Mouse (Mus musculus): ENCODE results near the gene Jak2. TPM values are rescaled to one million over a fixed set of nuclear protein-coding genes. Genes with fewer than 3 reads are reported as not detected.

Jak2 gene
- total RNA-seq (2023): 10 to 100 TPM; 65.5 to 66.0 TPM

GRCm38 (mm10) chr19:29251191-29251957 is at the start of gene Jak2:
Gene Jak2 (plus strand): TSS chr19:29251828.

GRCm38 (mm10) chr19:29325053-29325851 is 73.6 kb downstream of the Jak2 start, which contains the start of gene Insl6:
Gene Insl6 (minus strand): TSS chr19:29325356.

GRCm38 (mm10) chr19:29334068-29334745 is 82.6 kb downstream of the Jak2 start, which contains the start of gene Rln1:
Gene Rln1 (minus strand): TSS chr19:29334670.

Other genes starting within 250 kb of the Jak2 start
- 10 to 100 TPM; 18.7 to 24.1 TPM for gene Ak3, start 203.9 kb upstream of the Jak2 start, total RNA-seq (2023)
- gene Rcl1, start 150.5 kb upstream of the Jak2 start, total RNA-seq (2023): 10 to 100 TPM; 27.3 to 27.8 TPM
- 1 to 10 TPM; 4.1 to 6.2 TPM for gene Insl6, start 73.5 kb downstream of the Jak2 start, total RNA-seq (2023)
- gene Rln1, start 82.8 kb downstream of the Jak2 start, total RNA-seq (2023): not detected
- 100 to 1,000 TPM; 208 to 219 TPM for gene Plgrkt, start 115.6 kb downstream of the Jak2 start, total RNA-seq (2023)
- gene Cd274, start 115.6 kb downstream of the Jak2 start, total RNA-seq (2023): 10 to 100 TPM; 25.8 to 28.0 TPM
- 1 to 10 TPM; 2.0 to 2.1 TPM for gene Pdcd1lg2, start 159.1 kb downstream of the Jak2 start, total RNA-seq (2023)

Measured in T-cell, adult 66 days (primary cell).